Mouse (Mus musculus) gastrocnemius, postnatal 25 days (tissue): ENCODE results near the gene Wfdc8. TPM values are rescaled to one million over a fixed set of nuclear protein-coding genes. Genes with fewer than 3 reads are reported as not detected.

Experiments used
- DNase-seq: peaks from one replicate; pipeline ENCODE4 v3.0.0; 2022
- total RNA-seq, 2 experiments: library from RNA; stranded (reverse); gene quantifications; 1 replicate in 1 of 2; 2 replicates in 1 of 2; pipeline ENCODE4 v1.2.3; 2021

Gene Wfdc8
- total RNA-seq, 2 experiments from 2014 or later, result not detected

GRCm38 (mm10) chr2:164562391-164563188 is 50.8 kb downstream of the Wfdc8 start, which contains the start of gene Wfdc2:
Wfdc2 (plus strand) TSS chr2:164562413.
- DNase-seq, result peak; percentile 25

GRCm38 (mm10) chr2:164560106-164560505 is 53.3 kb downstream of the Wfdc8 start:
- DNase-seq, result no peak

GRCm38 (mm10) chr2:164558991-164559645 is 54.3 kb downstream of the Wfdc8 start:
- DNase-seq, result no peak

GRCm38 (mm10) chr2:164558426-164558825 is 55.0 kb downstream of the Wfdc8 start:
- no peak for DNase-seq

- no peak for DNase-seq
Observed at GRCm38 (mm10) chr2:164551502-164551901, 61.9 kb downstream of the Wfdc8 start.

- DNase-seq, result no peak
Observed at GRCm38 (mm10) chr2:164550895-164551269, 62.5 kb downstream of the Wfdc8 start.

GRCm38 (mm10) chr2:164549963-164550894 is 63.2 kb downstream of the Wfdc8 start:
- DNase-seq, result no peak

- DNase-seq, result no peak
Observed at GRCm38 (mm10) chr2:164549338-164549737, 64.1 kb downstream of the Wfdc8 start.

Other genes starting within 250 kb of the Wfdc8 start
- gene Slpi, start 224.5 kb downstream of the Wfdc8 start, total RNA-seq, result not detected
- gene Rbpjl, start 210.5 kb downstream of the Wfdc8 start, total RNA-seq, result not detected
- 1 to 10 TPM; 1.0 to 2.3 TPM for gene Matn4, start 208.5 kb downstream of the Wfdc8 start, total RNA-seq
- 10 to 100 TPM; 28.0 to 62.1 TPM for gene Sdc4, start 169.7 kb downstream of the Wfdc8 start, total RNA-seq
- 10 to 100 TPM; 17.2 to 20.2 TPM for gene Sys1, start 156.7 kb downstream of the Wfdc8 start, total RNA-seq
- gene Gm20458, start 152.7 kb downstream of the Wfdc8 start, total RNA-seq, result 1 to 10 TPM; 3.2 to 8.9 TPM
- not detected for gene Trp53tg5, start 139.9 kb downstream of the Wfdc8 start, total RNA-seq
- 10 to 100 TPM; 21.2 to 35.4 TPM for gene Dbndd2, start 127.5 kb downstream of the Wfdc8 start, total RNA-seq
- gene Pigt, start 116.1 kb downstream of the Wfdc8 start, total RNA-seq, result 10 to 100 TPM; 27.7 to 39.4 TPM
- gene Wfdc2, start 51.2 kb downstream of the Wfdc8 start, total RNA-seq, result not detected
- not detected for gene Spint3, start 40.2 kb downstream of the Wfdc8 start, total RNA-seq
- gene Wfdc6a, start 28.2 kb downstream of the Wfdc8 start, total RNA-seq, result not detected
- not detected for gene Eppin, start 20.0 kb downstream of the Wfdc8 start, total RNA-seq
- not detected for gene Wfdc6b, start 104 bp downstream of the Wfdc8 start, total RNA-seq
- not detected for gene Wfdc16, start 25.2 kb upstream of the Wfdc8 start, total RNA-seq
- not detected for gene Wfdc10, start 42.4 kb upstream of the Wfdc8 start, total RNA-seq
- gene Wfdc9, start 43.0 kb upstream of the Wfdc8 start, total RNA-seq, result not detected
- gene Wfdc11, start 60.5 kb upstream of the Wfdc8 start, total RNA-seq, result not detected
- not detected for gene Wfdc13, start 71.5 kb upstream of the Wfdc8 start, total RNA-seq
- not detected for gene Spint4, start 84.9 kb upstream of the Wfdc8 start, total RNA-seq
- gene Spint5, start 101.7 kb upstream of the Wfdc8 start, total RNA-seq, result not detected
- gene Wfdc3, start 132.3 kb upstream of the Wfdc8 start, total RNA-seq, result not detected
- gene Dnttip1, start 132.4 kb upstream of the Wfdc8 start, total RNA-seq, result 10 to 100 TPM; 17.0 to 17.5 TPM
- gene Ube2c, start 156.3 kb upstream of the Wfdc8 start, total RNA-seq, result 1 to 10 TPM; 1.2 to 1.7 TPM
- over 10,000 TPM; 15,847 to 16,724 TPM for gene Tnnc2, start 166.3 kb upstream of the Wfdc8 start, total RNA-seq
- 10 to 100 TPM; 19.3 to 19.8 TPM for gene Snx21, start 172.2 kb upstream of the Wfdc8 start, total RNA-seq
- gene Acot8, start 191.3 kb upstream of the Wfdc8 start, total RNA-seq, result 1 to 10 TPM; 8.0 to 9.1 TPM
- gene Zswim3, start 191.5 kb upstream of the Wfdc8 start, total RNA-seq, result 1 to 10 TPM; 1.4 TPM
- 1 to 10 TPM; 3.7 to 3.8 TPM for gene Zswim1, start 209.1 kb upstream of the Wfdc8 start, total RNA-seq
- not detected for gene Spata25, start 214.9 kb upstream of the Wfdc8 start, total RNA-seq
- gene Ctsa, start 219.2 kb upstream of the Wfdc8 start, total RNA-seq, result 10 to 100 TPM; 42.9 to 49.2 TPM
- gene Neurl2, start 219.8 kb upstream of the Wfdc8 start, total RNA-seq, result 10 to 100 TPM; 28.9 to 35.0 TPM
- 10 to 100 TPM; 14.8 to 18.6 TPM for gene Pltp, start 244.1 kb upstream of the Wfdc8 start, total RNA-seq